Mouse (Mus musculus): Measurements from ENCODE around the gene Foxred2. TPM values are rescaled to one million over a fixed set of nuclear protein-coding genes. Genes with fewer than 3 reads are reported as not detected.
A peak's percentile ranks its signal among the peaks of the same experiment; 100 is the strongest.

The Foxred2 gene
- polyA plus RNA-seq, 1 experiment from 2014 or later: 1.2 TPM

DNA sequence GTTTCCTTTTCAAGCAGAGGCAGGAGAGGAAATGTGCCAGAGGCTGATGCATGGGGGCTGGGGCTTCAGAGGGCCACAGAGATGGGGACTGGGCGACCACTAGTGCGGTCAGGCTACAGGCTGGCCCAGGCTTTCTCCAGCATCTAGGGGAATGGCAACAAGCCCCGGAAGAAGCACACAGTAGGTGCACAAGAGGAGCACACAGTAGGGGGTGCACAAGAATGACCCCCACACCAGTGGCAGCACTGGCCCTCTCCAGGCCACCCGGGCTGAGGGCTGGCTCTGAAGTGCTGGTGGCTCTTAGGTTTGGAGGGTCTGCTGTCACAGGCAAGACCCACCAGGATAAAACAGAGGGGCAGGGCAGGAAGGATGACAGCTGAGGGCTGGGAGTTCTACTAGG, 41.2 kb downstream of the Foxred2 start:
- Histone ChIP-seq H3K27me3 (ENCODE audit: control insufficient read depth, insufficient read depth, low read depth, low read length) (no peaks in the 10 kb centered on the region), H3K4me2 (ENCODE audit: low read depth, low read length) (no peak overlapping the region), H3K4me1 (ENCODE audit: control insufficient read depth, low read depth, low read length) (peaks cover 7% of the 10 kb centered on the region), H3K9ac (ENCODE audit: low read depth, low read length) (no peak overlapping the region), H3K36me3 (ENCODE audit: control insufficient read depth, insufficient read depth) (peaks cover 25% of the 10 kb centered on the region), H3K4me3 (ENCODE audit: low read depth, low read length) (no peak overlapping the region), H3K27ac (ENCODE audit: low read length) (no peak overlapping the region), H3K9me3 (replicated peaks; ENCODE audit: control insufficient read depth, low read length) (no peaks in the 10 kb centered on the region)
- no peak for ATAC-seq (ENCODE audit: low read depth)
- WGBS (ENCODE audit: insufficient replicate concordance): 84% methylated on average over 4 of the region's 4 CpGs

GRCm38 (mm10) chr15:77914507-77914906, 42.0 kb downstream of the Foxred2 start:
- H3K4me2 ChIP-seq (ENCODE audit: low read depth, low read length): no peak overlapping the region
- H3K9me3 ChIP-seq (replicated peaks; ENCODE audit: control insufficient read depth, low read length): no peaks in the 10 kb centered on the region
- H3K36me3 ChIP-seq (ENCODE audit: control insufficient read depth, insufficient read depth): peaks cover 22% of the 10 kb centered on the region
- H3K4me1 ChIP-seq (ENCODE audit: control insufficient read depth, low read depth, low read length): peaks cover 7% of the 10 kb centered on the region
- H3K27me3 ChIP-seq (ENCODE audit: control insufficient read depth, insufficient read depth, low read depth, low read length): no peaks in the 10 kb centered on the region
- no peak for ATAC-seq (ENCODE audit: low read depth)
- H3K4me3 ChIP-seq (ENCODE audit: low read depth, low read length): no peak overlapping the region
- 82% methylated on average over 3 of the region's 3 CpGs for WGBS (ENCODE audit: insufficient replicate concordance)
- H3K9ac ChIP-seq (ENCODE audit: low read depth, low read length): no peak overlapping the region
- no peak overlapping the region for H3K27ac ChIP-seq (ENCODE audit: low read length)

GRCm38 (mm10) chr15:77913054-77913453, 43.5 kb downstream of the Foxred2 start:
- no peaks in the 10 kb centered on the region for H3K9me3 ChIP-seq (replicated peaks; ENCODE audit: control insufficient read depth, low read length)
- peaks cover 7% of the 10 kb centered on the region for H3K4me1 ChIP-seq (ENCODE audit: control insufficient read depth, low read depth, low read length)
- no peak overlapping the region for H3K27ac ChIP-seq (ENCODE audit: low read length)
- no peaks in the 10 kb centered on the region for H3K27me3 ChIP-seq (ENCODE audit: control insufficient read depth, insufficient read depth, low read depth, low read length)
- no peak overlapping the region for H3K9ac ChIP-seq (ENCODE audit: low read depth, low read length)
- no peak for ATAC-seq (ENCODE audit: low read depth)
- 77% methylated on average over 8 of the region's 8 CpGs for WGBS (ENCODE audit: insufficient replicate concordance)
- no peak overlapping the region for H3K4me2 ChIP-seq (ENCODE audit: low read depth, low read length)
- no peak overlapping the region for H3K4me3 ChIP-seq (ENCODE audit: low read depth, low read length)
- H3K36me3 ChIP-seq (ENCODE audit: control insufficient read depth, insufficient read depth): peaks cover 19% of the 10 kb centered on the region

GRCm38 (mm10) chr15:77912585-77912984, 43.9 kb downstream of the Foxred2 start:
- ATAC-seq (ENCODE audit: low read depth): no peak
- Histone ChIP-seq H3K36me3 (ENCODE audit: control insufficient read depth, insufficient read depth) (peaks cover 16% of the 10 kb centered on the region), H3K4me1 (ENCODE audit: control insufficient read depth, low read depth, low read length) (peaks cover 7% of the 10 kb centered on the region), H3K27ac (ENCODE audit: low read length) (peak overlapping the region; percentile 23), H3K9ac (ENCODE audit: low read depth, low read length) (no peak overlapping the region), H3K4me2 (ENCODE audit: low read depth, low read length) (no peak overlapping the region), H3K4me3 (ENCODE audit: low read depth, low read length) (no peak overlapping the region), H3K27me3 (ENCODE audit: control insufficient read depth, insufficient read depth, low read depth, low read length) (no peaks in the 10 kb centered on the region), H3K9me3 (replicated peaks; ENCODE audit: control insufficient read depth, low read length) (no peaks in the 10 kb centered on the region)
- 57% methylated on average over 7 of the region's 7 CpGs for WGBS (ENCODE audit: insufficient replicate concordance)

DNA sequence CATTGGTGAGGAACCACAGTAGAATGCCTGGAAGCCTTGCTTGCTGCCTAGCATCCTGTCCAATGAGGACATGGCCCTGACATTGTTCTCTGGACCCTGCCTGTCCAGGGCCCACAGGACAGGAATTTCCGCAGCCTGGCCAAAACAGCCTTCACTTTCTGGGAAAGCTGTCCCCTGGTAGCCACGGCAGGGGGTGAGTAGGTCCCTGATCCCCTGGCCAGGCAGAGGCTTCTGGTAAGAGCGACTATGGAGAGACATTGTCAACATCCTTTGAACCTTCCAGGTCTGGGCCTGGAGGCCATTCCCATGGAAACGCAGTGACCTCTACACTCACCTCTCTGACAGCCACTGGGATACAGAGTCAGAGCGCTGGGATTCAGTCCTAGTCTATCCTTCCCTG, 44.5 kb downstream of the Foxred2 start:
- H3K4me2 ChIP-seq (ENCODE audit: low read depth, low read length): no peak overlapping the region
- peak; percentile 71 for ATAC-seq (ENCODE audit: low read depth)
- no peaks in the 10 kb centered on the region for H3K9me3 ChIP-seq (replicated peaks; ENCODE audit: control insufficient read depth, low read length)
- no peak overlapping the region for H3K9ac ChIP-seq (ENCODE audit: low read depth, low read length)
- H3K27me3 ChIP-seq (ENCODE audit: control insufficient read depth, insufficient read depth, low read depth, low read length): no peaks in the 10 kb centered on the region
- H3K27ac ChIP-seq (ENCODE audit: low read length): peak overlapping the region; percentile 51
- H3K4me1 ChIP-seq (ENCODE audit: control insufficient read depth, low read depth, low read length): peaks cover 7% of the 10 kb centered on the region
- 52% methylated on average over 5 of the region's 5 CpGs for WGBS (ENCODE audit: insufficient replicate concordance)
- no peak overlapping the region for H3K4me3 ChIP-seq (ENCODE audit: low read depth, low read length)
- H3K36me3 ChIP-seq (ENCODE audit: control insufficient read depth, insufficient read depth): peaks cover 15% of the 10 kb centered on the region

GRCm38 (mm10) chr15:77911065-77911464, 45.5 kb downstream of the Foxred2 start:
- Histone ChIP-seq H3K4me1 (ENCODE audit: control insufficient read depth, low read depth, low read length) (peaks cover 12% of the 10 kb centered on the region), H3K4me2 (ENCODE audit: low read depth, low read length) (no peak overlapping the region), H3K9ac (ENCODE audit: low read depth, low read length) (no peak overlapping the region), H3K27ac (ENCODE audit: low read length) (peak overlapping the region; percentile 58), H3K4me3 (ENCODE audit: low read depth, low read length) (no peak overlapping the region), H3K9me3 (replicated peaks; ENCODE audit: control insufficient read depth, low read length) (no peaks in the 10 kb centered on the region), H3K27me3 (ENCODE audit: control insufficient read depth, insufficient read depth, low read depth, low read length) (no peaks in the 10 kb centered on the region), H3K36me3 (ENCODE audit: control insufficient read depth, insufficient read depth) (peaks cover 15% of the 10 kb centered on the region)
- ATAC-seq (ENCODE audit: low read depth): peak; percentile 72
- 53% methylated on average over 2 of the region's 2 CpGs for WGBS (ENCODE audit: insufficient replicate concordance)

DNA sequence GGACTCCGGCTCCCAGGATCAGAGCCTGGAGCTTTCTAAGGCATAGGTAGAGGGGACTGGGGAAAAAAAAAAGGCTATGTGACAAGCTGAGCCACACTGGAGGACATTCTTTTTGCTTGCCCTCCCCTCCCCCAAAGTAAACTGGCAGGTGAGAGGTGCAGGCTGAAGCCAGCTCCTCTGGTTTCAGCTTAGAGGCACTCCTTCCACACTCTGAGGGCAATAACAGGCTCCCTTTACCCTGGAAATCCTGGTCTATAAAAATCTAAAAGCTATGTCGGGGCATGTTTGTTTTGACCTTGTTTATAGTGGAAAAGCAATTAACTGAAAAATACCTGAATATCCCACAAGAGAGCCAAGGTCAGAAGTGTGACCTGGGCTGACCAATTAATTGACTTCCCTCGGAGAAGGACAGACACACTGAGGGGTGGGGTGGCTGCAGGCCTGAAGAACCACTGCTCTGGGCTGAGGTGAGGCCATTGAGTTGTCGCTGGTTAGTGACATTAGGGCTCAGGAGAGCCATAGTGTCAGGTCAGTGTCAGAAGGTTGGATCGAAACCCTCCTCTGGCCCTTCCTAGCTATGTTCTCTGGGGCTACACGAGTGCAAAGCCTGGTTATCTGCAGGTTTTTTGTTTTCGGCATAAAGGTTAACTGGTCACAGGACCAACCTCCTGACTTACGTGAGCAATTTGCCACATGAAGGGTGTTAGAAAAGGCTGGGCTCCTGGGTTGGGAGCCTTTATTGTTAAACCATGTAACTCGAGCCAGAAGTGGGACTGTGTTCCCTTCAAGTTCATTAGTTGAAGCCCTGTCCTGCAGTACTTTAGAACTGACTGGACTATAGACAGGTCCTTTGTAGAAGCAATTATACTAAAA, 48.6 kb downstream of the Foxred2 start:
- no peak overlapping the region for H3K9ac ChIP-seq (ENCODE audit: low read depth, low read length)
- H3K36me3 ChIP-seq (ENCODE audit: control insufficient read depth, insufficient read depth): no peaks in the 10 kb centered on the region
- peak overlapping the region; percentile 49 for H3K27ac ChIP-seq (ENCODE audit: low read length)
- no peak for ATAC-seq (ENCODE audit: low read depth)
- H3K9me3 ChIP-seq (replicated peaks; ENCODE audit: control insufficient read depth, low read length): no peaks in the 10 kb centered on the region
- H3K4me3 ChIP-seq (ENCODE audit: low read depth, low read length): no peak overlapping the region
- H3K27me3 ChIP-seq (ENCODE audit: control insufficient read depth, insufficient read depth, low read depth, low read length): peaks cover 6% of the 10 kb centered on the region; the same call in 1 of the 2 replicates
- H3K4me2 ChIP-seq (ENCODE audit: low read depth, low read length): no peak overlapping the region
- WGBS (ENCODE audit: insufficient replicate concordance): 47% methylated on average over 9 of the region's 9 CpGs
- H3K4me1 ChIP-seq (ENCODE audit: control insufficient read depth, low read depth, low read length): peaks cover 12% of the 10 kb centered on the region

GRCm38 (mm10) chr15:77906545-77906944, 50.0 kb downstream of the Foxred2 start:
- Histone ChIP-seq H3K9ac (ENCODE audit: low read depth, low read length) (no peak overlapping the region), H3K27ac (ENCODE audit: low read length) (no peak overlapping the region), H3K4me1 (ENCODE audit: control insufficient read depth, low read depth, low read length) (peaks cover 5% of the 10 kb centered on the region), H3K9me3 (replicated peaks; ENCODE audit: control insufficient read depth, low read length) (no peaks in the 10 kb centered on the region), H3K27me3 (ENCODE audit: control insufficient read depth, insufficient read depth, low read depth, low read length) (peaks cover 6% of the 10 kb centered on the region; the same call in 1 of the 2 replicates), H3K4me3 (ENCODE audit: low read depth, low read length) (no peak overlapping the region), H3K4me2 (ENCODE audit: low read depth, low read length) (no peak overlapping the region), H3K36me3 (ENCODE audit: control insufficient read depth, insufficient read depth) (no peaks in the 10 kb centered on the region)
- 51% methylated on average over 10 of the region's 10 CpGs for WGBS (ENCODE audit: insufficient replicate concordance)
- no peak for ATAC-seq (ENCODE audit: low read depth)

DNA sequence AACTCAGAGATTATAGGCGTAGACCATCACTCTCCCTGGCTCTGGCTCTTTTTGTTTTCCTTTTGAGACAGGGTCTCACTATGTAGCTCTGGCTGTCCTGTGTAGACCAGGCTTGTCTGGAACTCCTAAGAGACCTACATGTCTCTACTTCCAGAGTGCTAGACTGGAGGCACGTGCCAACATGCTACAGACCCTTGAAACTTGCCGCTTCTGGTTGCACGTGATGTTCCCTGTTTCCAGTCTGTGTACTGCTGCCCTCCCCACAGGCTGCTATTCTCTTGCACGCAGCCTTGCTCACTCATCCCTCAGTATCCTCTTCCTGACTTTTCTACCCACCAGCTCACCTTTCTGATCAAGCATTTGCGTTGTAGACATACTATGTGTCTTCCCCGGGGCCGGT, 50.4 kb downstream of the Foxred2 start:
- no peak overlapping the region for H3K27ac ChIP-seq (ENCODE audit: low read length)
- peaks cover 6% of the 10 kb centered on the region; the same call in 1 of the 2 replicates for H3K27me3 ChIP-seq (ENCODE audit: control insufficient read depth, insufficient read depth, low read depth, low read length)
- no peak overlapping the region for H3K4me2 ChIP-seq (ENCODE audit: low read depth, low read length)
- no peaks in the 10 kb centered on the region for H3K36me3 ChIP-seq (ENCODE audit: control insufficient read depth, insufficient read depth)
- H3K4me3 ChIP-seq (ENCODE audit: low read depth, low read length): no peak overlapping the region
- WGBS (ENCODE audit: insufficient replicate concordance): 64% methylated on average over 8 of the region's 8 CpGs
- ATAC-seq (ENCODE audit: low read depth): no peak
- no peak overlapping the region for H3K9ac ChIP-seq (ENCODE audit: low read depth, low read length)
- peaks cover 5% of the 10 kb centered on the region for H3K4me1 ChIP-seq (ENCODE audit: control insufficient read depth, low read depth, low read length)
- no peaks in the 10 kb centered on the region for H3K9me3 ChIP-seq (replicated peaks; ENCODE audit: control insufficient read depth, low read length)
